Mouse (Mus musculus) liver, embryonic 14.5 days (tissue): ENCODE measurements around the gene Msx1.

Experiments used
- CTCF ChIP-seq: IDR thresholded peaks from 2 replicates; pipeline ENCODE4 v1.5.1; 2016; ENCODE audit warnings: antibody characterized with exemption, low read depth, control low read depth
- EP300 ChIP-seq: IDR thresholded peaks from 2 replicates; pipeline ENCODE4 v1.6.1; 2016; ENCODE audit warnings: antibody characterized with exemption, low read depth

- TF ChIP-seq CTCF (no peak), EP300 (no peak)
Observed at GRCm38 (mm10) chr5:37857763-37858545, 33.6 kb upstream of the Msx1 start.
